Mouse (Mus musculus) spleen, postnatal 36 days (tissue): ENCODE data around the gene Sdr42e1.

ENCODE experiments used
- DNase-seq, 2 experiments: peaks; one replicate each; pipeline ENCODE4 v3.0.0; 2022; ENCODE audit warnings: low spot score in 2 of 2, mixed read lengths in 1 of 2

Sdr42e1 gene

GRCm38 (mm10) chr8:117673430-117673830, at the start of gene Sdr42e1:
Gene Sdr42e1 (minus strand): TSS chr8:117673689.
- peak; percentile 61 to 62 for DNase-seq

- DNase-seq, result no peak
These were observed 44.8 kb upstream of the Sdr42e1 start for GRCm38 (mm10) chr8:117718152-117718860.

GRCm38 (mm10) chr8:117715896-117716295, 42.4 kb upstream of the Sdr42e1 start:
- no peak for DNase-seq

GRCm38 (mm10) chr8:117714604-117715003, 41.1 kb upstream of the Sdr42e1 start:
- no peak for DNase-seq

- DNase-seq, result no peak
These were observed 38.7 kb upstream of the Sdr42e1 start for GRCm38 (mm10) chr8:117712226-117712625.

GRCm38 (mm10) chr8:117706141-117706540, 32.7 kb upstream of the Sdr42e1 start:
- no peak for DNase-seq

GRCm38 (mm10) chr8:117702701-117703100, 29.2 kb upstream of the Sdr42e1 start:
- no peak for DNase-seq

GRCm38 (mm10) chr8:117701859-117702258, 28.4 kb upstream of the Sdr42e1 start, which contains the start of gene Hsd17b2:
Gene Hsd17b2 (plus strand): TSS chr8:117701904.
- peak; percentile 7 to 27 for DNase-seq

GRCm38 (mm10) chr8:117701246-117701645, 27.8 kb upstream of the Sdr42e1 start:
- no peak for DNase-seq

GRCm38 (mm10) chr8:117700699-117701098, 27.2 kb upstream of the Sdr42e1 start:
- DNase-seq, result no peak

- no peak for DNase-seq
These were observed 23.8 kb upstream of the Sdr42e1 start for GRCm38 (mm10) chr8:117697248-117697647.

GRCm38 (mm10) chr8:117695636-117696035, 22.1 kb upstream of the Sdr42e1 start:
- no peak for DNase-seq

GRCm38 (mm10) chr8:117692131-117692530, 18.6 kb upstream of the Sdr42e1 start:
- no peak for DNase-seq

- DNase-seq, result no peak
These were observed 14.4 kb upstream of the Sdr42e1 start for GRCm38 (mm10) chr8:117687890-117688289.

- DNase-seq, result no peak
These were observed 11.0 kb upstream of the Sdr42e1 start for GRCm38 (mm10) chr8:117684504-117684903.

- no peak for DNase-seq
These were observed 10.5 kb upstream of the Sdr42e1 start for GRCm38 (mm10) chr8:117683925-117684472.

- DNase-seq, result no peak
These were observed 5.2 kb upstream of the Sdr42e1 start for GRCm38 (mm10) chr8:117678650-117679049.

- no peak for DNase-seq
These were observed 3.5 kb upstream of the Sdr42e1 start for GRCm38 (mm10) chr8:117677011-117677410.

- DNase-seq, result no peak
These were observed 3.0 kb upstream of the Sdr42e1 start for GRCm38 (mm10) chr8:117676460-117676859.

- no peak for DNase-seq
These were observed 1.7 kb upstream of the Sdr42e1 start for GRCm38 (mm10) chr8:117675171-117675570.

GRCm38 (mm10) chr8:117672558-117672957, 931 bp downstream of the Sdr42e1 start:
- no peak for DNase-seq

- DNase-seq, result no peak
These were observed 3.0 kb downstream of the Sdr42e1 start for GRCm38 (mm10) chr8:117670461-117670860.

GRCm38 (mm10) chr8:117667349-117668124, 6.0 kb downstream of the Sdr42e1 start:
- DNase-seq, result no peak
